Mouse (Mus musculus): Measurements from ENCODE around the gene Lect2. TPM values are rescaled to one million over a fixed set of nuclear protein-coding genes. Genes with fewer than 3 reads are reported as not detected.

Lect2 gene
- polyA plus RNA-seq, 1 experiment from 2014 or later, result not detected

GRCm38 (mm10) chr13:56571645-56572044 lies 23.3 kb upstream of the Lect2 start:
- H3K27me3 ChIP-seq (ENCODE audit: control insufficient read depth, insufficient read depth, low read length), result no peaks in the 10 kb centered on the region
- H3K4me1 ChIP-seq (ENCODE audit: control insufficient read depth, insufficient read depth, low read length), result peaks cover 10% of the 10 kb centered on the region
- no peaks in the 10 kb centered on the region for H3K36me3 ChIP-seq (ENCODE audit: control insufficient read depth, insufficient read depth, low read length)
- H3K9ac ChIP-seq (ENCODE audit: low read length), result no peak overlapping the region
- DNase-seq (ENCODE audit: low spot score) (no peak), ATAC-seq (ENCODE audit: insufficient number of reproducible peaks, low FRiP score, low TSS enrichment, low read depth) (no peak)
- WGBS, result 87% methylated on average over 8 of the region's 8 CpGs
- H3K27ac ChIP-seq (replicated peaks; ENCODE audit: low read depth, low read length), result no peak overlapping the region
- H3K4me2 ChIP-seq (ENCODE audit: low read depth, severe bottlenecking), result no peak overlapping the region
- no peaks in the 10 kb centered on the region for H3K9me3 ChIP-seq (ENCODE audit: control insufficient read depth, low read length)
- no peak overlapping the region for H3K4me3 ChIP-seq (ENCODE audit: low read depth, low read length)

- H3K4me1 ChIP-seq (ENCODE audit: control insufficient read depth, insufficient read depth, low read length), result no peaks in the 10 kb centered on the region
- H3K4me3 ChIP-seq (ENCODE audit: low read depth, low read length), result no peak overlapping the region
- no peaks in the 10 kb centered on the region for H3K9me3 ChIP-seq (ENCODE audit: control insufficient read depth, low read length)
- no peak overlapping the region for H3K9ac ChIP-seq (ENCODE audit: low read length)
- H3K27me3 ChIP-seq (ENCODE audit: control insufficient read depth, insufficient read depth, low read length), result no peaks in the 10 kb centered on the region
- ATAC-seq (ENCODE audit: insufficient number of reproducible peaks, low FRiP score, low TSS enrichment, low read depth) (no peak), DNase-seq (ENCODE audit: low spot score) (peak; percentile 42)
- no peak overlapping the region for H3K27ac ChIP-seq (replicated peaks; ENCODE audit: low read depth, low read length)
- H3K36me3 ChIP-seq (ENCODE audit: control insufficient read depth, insufficient read depth, low read length), result no peaks in the 10 kb centered on the region
- H3K4me2 ChIP-seq (ENCODE audit: low read depth, severe bottlenecking), result no peak overlapping the region
- WGBS, result 49% methylated on average over 10 of the region's 10 CpGs
Observed at GRCm38 (mm10) chr13:56566336-56566735, 18.0 kb upstream of the Lect2 start.

- H3K4me2 ChIP-seq (ENCODE audit: low read depth, severe bottlenecking), result no peak overlapping the region
- no peaks in the 10 kb centered on the region for H3K4me1 ChIP-seq (ENCODE audit: control insufficient read depth, insufficient read depth, low read length)
- peak; percentile 68 for DNase-seq (ENCODE audit: low spot score)
- no peak for ATAC-seq (ENCODE audit: insufficient number of reproducible peaks, low FRiP score, low TSS enrichment, low read depth)
- H3K36me3 ChIP-seq (ENCODE audit: control insufficient read depth, insufficient read depth, low read length), result no peaks in the 10 kb centered on the region
- no peaks in the 10 kb centered on the region for H3K27me3 ChIP-seq (ENCODE audit: control insufficient read depth, insufficient read depth, low read length)
- H3K9me3 ChIP-seq (ENCODE audit: control insufficient read depth, low read length), result no peaks in the 10 kb centered on the region
- WGBS, result 39% methylated on average over 6 of the region's 6 CpGs
- no peak overlapping the region for H3K27ac ChIP-seq (replicated peaks; ENCODE audit: low read depth, low read length)
- no peak overlapping the region for H3K9ac ChIP-seq (ENCODE audit: low read length)
- H3K4me3 ChIP-seq (ENCODE audit: low read depth, low read length), result no peak overlapping the region
Observed at GRCm38 (mm10) chr13:56563075-56563474, 14.8 kb upstream of the Lect2 start.

- Histone ChIP-seq H3K36me3 (ENCODE audit: control insufficient read depth, insufficient read depth, low read length) (no peaks in the 10 kb centered on the region), H3K9ac (ENCODE audit: low read length) (no peak overlapping the region), H3K4me2 (ENCODE audit: low read depth, severe bottlenecking) (no peak overlapping the region), H3K4me1 (ENCODE audit: control insufficient read depth, insufficient read depth, low read length) (no peaks in the 10 kb centered on the region), H3K4me3 (ENCODE audit: low read depth, low read length) (no peak overlapping the region), H3K27ac (replicated peaks; ENCODE audit: low read depth, low read length) (no peak overlapping the region), H3K27me3 (ENCODE audit: control insufficient read depth, insufficient read depth, low read length) (no peaks in the 10 kb centered on the region), H3K9me3 (ENCODE audit: control insufficient read depth, low read length) (no peaks in the 10 kb centered on the region)
- no peak for ATAC-seq (ENCODE audit: insufficient number of reproducible peaks, low FRiP score, low TSS enrichment, low read depth)
- WGBS, result 79% methylated on average over 8 of the region's 8 CpGs
- DNase-seq (ENCODE audit: low spot score), result no peak
Observed at GRCm38 (mm10) chr13:56561129-56561528, 12.8 kb upstream of the Lect2 start.

- Histone ChIP-seq H3K4me3 (ENCODE audit: low read depth, low read length) (no peak overlapping the region), H3K27ac (replicated peaks; ENCODE audit: low read depth, low read length) (no peak overlapping the region), H3K36me3 (ENCODE audit: control insufficient read depth, insufficient read depth, low read length) (no peaks in the 10 kb centered on the region), H3K4me2 (ENCODE audit: low read depth, severe bottlenecking) (no peak overlapping the region), H3K9ac (ENCODE audit: low read length) (no peak overlapping the region), H3K4me1 (ENCODE audit: control insufficient read depth, insufficient read depth, low read length) (no peaks in the 10 kb centered on the region), H3K27me3 (ENCODE audit: control insufficient read depth, insufficient read depth, low read length) (no peaks in the 10 kb centered on the region), H3K9me3 (ENCODE audit: control insufficient read depth, low read length) (no peaks in the 10 kb centered on the region)
- ATAC-seq (ENCODE audit: insufficient number of reproducible peaks, low FRiP score, low TSS enrichment, low read depth) (no peak), DNase-seq (ENCODE audit: low spot score) (no peak)
- 86% methylated on average over 6 of the region's 6 CpGs for WGBS
Observed at GRCm38 (mm10) chr13:56559841-56560370, 11.6 kb upstream of the Lect2 start.

- Histone ChIP-seq H3K4me3 (ENCODE audit: low read depth, low read length) (no peak overlapping the region), H3K9ac (ENCODE audit: low read length) (no peak overlapping the region), H3K27ac (replicated peaks; ENCODE audit: low read depth, low read length) (no peak overlapping the region), H3K36me3 (ENCODE audit: control insufficient read depth, insufficient read depth, low read length) (no peaks in the 10 kb centered on the region), H3K4me2 (ENCODE audit: low read depth, severe bottlenecking) (no peak overlapping the region), H3K27me3 (ENCODE audit: control insufficient read depth, insufficient read depth, low read length) (no peaks in the 10 kb centered on the region), H3K9me3 (ENCODE audit: control insufficient read depth, low read length) (no peaks in the 10 kb centered on the region), H3K4me1 (ENCODE audit: control insufficient read depth, insufficient read depth, low read length) (no peaks in the 10 kb centered on the region)
- ATAC-seq (ENCODE audit: insufficient number of reproducible peaks, low FRiP score, low TSS enrichment, low read depth) (no peak), DNase-seq (ENCODE audit: low spot score) (no peak)
- 50% methylated on average over 3 of the region's 3 CpGs for WGBS
Observed at GRCm38 (mm10) chr13:56558811-56559210, 10.5 kb upstream of the Lect2 start.

GRCm38 (mm10) chr13:56556701-56557100 lies 8.4 kb upstream of the Lect2 start:
- H3K9me3 ChIP-seq (ENCODE audit: control insufficient read depth, low read length), result no peaks in the 10 kb centered on the region
- 74% methylated on average over 3 of the region's 3 CpGs for WGBS
- H3K9ac ChIP-seq (ENCODE audit: low read length), result no peak overlapping the region
- H3K4me3 ChIP-seq (ENCODE audit: low read depth, low read length), result no peak overlapping the region
- DNase-seq (ENCODE audit: low spot score) (no peak), ATAC-seq (ENCODE audit: insufficient number of reproducible peaks, low FRiP score, low TSS enrichment, low read depth) (no peak)
- no peaks in the 10 kb centered on the region for H3K36me3 ChIP-seq (ENCODE audit: control insufficient read depth, insufficient read depth, low read length)
- H3K27ac ChIP-seq (replicated peaks; ENCODE audit: low read depth, low read length), result no peak overlapping the region
- H3K27me3 ChIP-seq (ENCODE audit: control insufficient read depth, insufficient read depth, low read length), result no peaks in the 10 kb centered on the region
- H3K4me2 ChIP-seq (ENCODE audit: low read depth, severe bottlenecking), result no peak overlapping the region
- no peaks in the 10 kb centered on the region for H3K4me1 ChIP-seq (ENCODE audit: control insufficient read depth, insufficient read depth, low read length)

GRCm38 (mm10) chr13:56555957-56556356 lies 7.7 kb upstream of the Lect2 start:
- ATAC-seq (ENCODE audit: insufficient number of reproducible peaks, low FRiP score, low TSS enrichment, low read depth) (no peak), DNase-seq (ENCODE audit: low spot score) (no peak)
- Histone ChIP-seq H3K36me3 (ENCODE audit: control insufficient read depth, insufficient read depth, low read length) (no peaks in the 10 kb centered on the region), H3K4me1 (ENCODE audit: control insufficient read depth, insufficient read depth, low read length) (no peaks in the 10 kb centered on the region), H3K4me3 (ENCODE audit: low read depth, low read length) (no peak overlapping the region), H3K27me3 (ENCODE audit: control insufficient read depth, insufficient read depth, low read length) (no peaks in the 10 kb centered on the region), H3K27ac (replicated peaks; ENCODE audit: low read depth, low read length) (no peak overlapping the region), H3K9me3 (ENCODE audit: control insufficient read depth, low read length) (no peaks in the 10 kb centered on the region), H3K4me2 (ENCODE audit: low read depth, severe bottlenecking) (no peak overlapping the region), H3K9ac (ENCODE audit: low read length) (no peak overlapping the region)
- 16% methylated on average over 1 of the region's 1 CpGs for whole genome bisulfite sequencing

GRCm38 (mm10) chr13:56554409-56554808 lies 6.1 kb upstream of the Lect2 start:
- Histone ChIP-seq H3K4me3 (ENCODE audit: low read depth, low read length) (no peak overlapping the region), H3K27ac (replicated peaks; ENCODE audit: low read depth, low read length) (no peak overlapping the region), H3K9ac (ENCODE audit: low read length) (no peak overlapping the region), H3K4me2 (ENCODE audit: low read depth, severe bottlenecking) (no peak overlapping the region), H3K4me1 (ENCODE audit: control insufficient read depth, insufficient read depth, low read length) (no peaks in the 10 kb centered on the region), H3K27me3 (ENCODE audit: control insufficient read depth, insufficient read depth, low read length) (no peaks in the 10 kb centered on the region), H3K9me3 (ENCODE audit: control insufficient read depth, low read length) (no peaks in the 10 kb centered on the region), H3K36me3 (ENCODE audit: control insufficient read depth, insufficient read depth, low read length) (no peaks in the 10 kb centered on the region)
- DNase-seq (ENCODE audit: low spot score), result peak; percentile 68
- no peak for ATAC-seq (ENCODE audit: insufficient number of reproducible peaks, low FRiP score, low TSS enrichment, low read depth)
- WGBS, result 12% methylated on average over 2 of the region's 2 CpGs

Data from limb, embryonic 11.5 days (tissue).